In genomic region chrX:37109526-37110192, GRCm38 (mm10) we compare ENCODE assay signal across 8 mouse cellular contexts. TPM values are rescaled to one million over a fixed set of nuclear protein-coding genes. Genes with fewer than 3 reads are reported as not detected.
DNase-seq lines count a peak whose midpoint lies in the region; ATAC-seq and TF ChIP-seq lines count a peak whose summit lies in the region.

No protein-coding gene starts in this region.

- H3K36me3 ChIP-seq in embryonic facial prominence, embryonic 12.5 days, result no peaks in the 10 kb centered on the region
- no peaks in the 10 kb centered on the region for H3K36me3 ChIP-seq in hindbrain, embryonic 16.5 days (ENCODE audit: control insufficient read depth, insufficient read depth, low read length)
- H3K36me3 ChIP-seq in midbrain, embryonic 15.5 days (replicated peaks), result no peaks in the 10 kb centered on the region

- no peak for DNase-seq in left cerebral cortex, adult 2 months (ENCODE audit: extremely low spot score in 1 of 2, low spot score in 2 of 2)
- DNase-seq in left cerebral cortex, postnatal 14 days (ENCODE audit: low spot score in 2 of 2), result no peak
- no peak for DNase-seq in adrenal gland, postnatal 10 days
- DNase-seq in cerebellum, adult 9-11 months, result no peak
- no peak for DNase-seq in adrenal gland, adult 2 months

- intact Hi-C loops in left cerebral cortex, adult 2 months (cut with DNase I), result loop anchor here (1.0 kb wide), 1 partner anchor 17 kb away; the partner anchor contains the start of gene Nkap
- intact Hi-C loops in left cerebral cortex, postnatal 14 days (cut with DNase I), result no loop called here

- H3K27ac ChIP-seq in left cerebral cortex, adult 2 months, result peak overlapping the region; percentile 78
- H3K27ac ChIP-seq in embryonic facial prominence, embryonic 12.5 days, result peak overlapping the region; percentile 78
- H3K27ac ChIP-seq in hindbrain, embryonic 16.5 days (ENCODE audit: low read depth, low read length), result peak overlapping the region; percentile 79
- peak overlapping the region; percentile 86 for H3K27ac ChIP-seq in midbrain, embryonic 15.5 days

- H3K4me3 ChIP-seq in left cerebral cortex, adult 2 months, result peak overlapping the region; percentile 61
- H3K4me3 ChIP-seq in embryonic facial prominence, embryonic 12.5 days, result peak overlapping the region; percentile 51
- H3K4me3 ChIP-seq in hindbrain, embryonic 16.5 days (ENCODE audit: low read length), result peak overlapping the region; percentile 47
- peak overlapping the region; percentile 53 for H3K4me3 ChIP-seq in midbrain, embryonic 15.5 days

- no peaks in the 10 kb centered on the region for H3K4me1 ChIP-seq in embryonic facial prominence, embryonic 12.5 days
- H3K4me1 ChIP-seq in hindbrain, embryonic 16.5 days (ENCODE audit: control insufficient read depth, insufficient read depth, low read depth, low read length), result no peaks in the 10 kb centered on the region
- peaks cover 3% of the 10 kb centered on the region; the same call in 1 of the 2 replicates for H3K4me1 ChIP-seq in midbrain, embryonic 15.5 days

- no peak for TF ChIP-seq CTCF in left cerebral cortex, adult 2 months (IDR thresholded peaks at IDR 0.05)

- no peaks in the 10 kb centered on the region for H3K9me3 ChIP-seq in embryonic facial prominence, embryonic 12.5 days
- no peaks in the 10 kb centered on the region for H3K9me3 ChIP-seq in hindbrain, embryonic 16.5 days (ENCODE audit: control insufficient read depth, low read length)
- no peaks in the 10 kb centered on the region for H3K9me3 ChIP-seq in midbrain, embryonic 15.5 days

- ATAC-seq in embryonic facial prominence, embryonic 12.5 days (ENCODE audit: insufficient number of reproducible peaks, insufficient read depth, low FRiP score, low TSS enrichment), result peak; percentile 58
- ATAC-seq in hindbrain, embryonic 16.5 days, result peak; percentile 88
- peak; percentile 85 for ATAC-seq in midbrain, embryonic 15.5 days (replicated peaks)

- H3K4me2 ChIP-seq in embryonic facial prominence, embryonic 12.5 days (replicated peaks), result peak overlapping the region; percentile 57
- H3K4me2 ChIP-seq in hindbrain, embryonic 16.5 days (ENCODE audit: low read length), result peak overlapping the region; percentile 57
- H3K4me2 ChIP-seq in midbrain, embryonic 15.5 days, result peak overlapping the region; percentile 54

- H3K27me3 ChIP-seq in embryonic facial prominence, embryonic 12.5 days, result no peaks in the 10 kb centered on the region
- H3K27me3 ChIP-seq in hindbrain, embryonic 16.5 days (replicated peaks; ENCODE audit: control insufficient read depth, insufficient read depth, low read length), result no peaks in the 10 kb centered on the region
- no peaks in the 10 kb centered on the region for H3K27me3 ChIP-seq in midbrain, embryonic 15.5 days (replicated peaks)

- WGBS in embryonic facial prominence, embryonic 12.5 days, result 11% methylated on average over 27 of the region's 27 CpGs
- 21% methylated on average over 27 of the region's 27 CpGs for WGBS in hindbrain, embryonic 16.5 days
- WGBS in midbrain, embryonic 15.5 days, result 20% methylated on average over 27 of the region's 27 CpGs

- H3K9ac ChIP-seq in embryonic facial prominence, embryonic 12.5 days, result peak overlapping the region; percentile 50
- peak overlapping the region; percentile 59 for H3K9ac ChIP-seq in hindbrain, embryonic 16.5 days (ENCODE audit: low read depth, low read length)
- peak overlapping the region; percentile 56 for H3K9ac ChIP-seq in midbrain, embryonic 15.5 days

RNA-seq across cellular contexts. Expression of gene Upf3b, which starts 0.5 kb away (rescaled TPM):
- total RNA-seq in left cerebral cortex, adult 2 months (2021), result 10 to 100 TPM; 16.8 to 16.9 TPM
- total RNA-seq in left cerebral cortex, postnatal 14 days (2021), result 10 to 100 TPM; 15.0 to 15.6 TPM
- 19.4 and 22.2 TPM in 2 replicates for polyA plus RNA-seq in embryonic facial prominence, embryonic 12.5 days (2016; fragmentation: Nextera tagmentation; extraction: Ambion mirVana)
- polyA plus RNA-seq in hindbrain, embryonic 16.5 days (2015; fragmentation: Nextera tagmentation; extraction: Ambion mirVana), result 24.8 and 27.2 TPM in 2 replicates
- polyA plus RNA-seq in midbrain, embryonic 15.5 days (2015; fragmentation: Nextera tagmentation; extraction: Ambion mirVana), result 33.0 and 36.2 TPM in 2 replicates
- 10 to 100 TPM; 11.9 to 18.6 TPM for total RNA-seq in adrenal gland, postnatal 10 days (2021)
- 10 to 100 TPM; 14.6 to 15.2 TPM for total RNA-seq in adrenal gland, adult 2 months (2021)
- 0.67 and 0.71 TPM in 2 replicates for polyA plus RNA-seq in adrenal gland, adult 2 months (2012; rRNA removed)

RNA-seq across cellular contexts. Expression of gene Nkap, which starts 16.9 kb away (rescaled TPM):
- total RNA-seq in left cerebral cortex, adult 2 months (2021), result 10 to 100 TPM; 13.4 to 13.9 TPM
- total RNA-seq in left cerebral cortex, postnatal 14 days (2021), result 10 to 100 TPM; 15.2 to 15.9 TPM
- 16.1 and 17.1 TPM in 2 replicates for polyA plus RNA-seq in embryonic facial prominence, embryonic 12.5 days (2016; fragmentation: Nextera tagmentation; extraction: Ambion mirVana)
- 20.7 and 24.0 TPM in 2 replicates for polyA plus RNA-seq in hindbrain, embryonic 16.5 days (2015; fragmentation: Nextera tagmentation; extraction: Ambion mirVana)
- 25.4 and 26.3 TPM in 2 replicates for polyA plus RNA-seq in midbrain, embryonic 15.5 days (2015; fragmentation: Nextera tagmentation; extraction: Ambion mirVana)
- total RNA-seq in adrenal gland, postnatal 10 days (2021), result 10 to 100 TPM; 12.6 to 16.1 TPM
- 10 to 100 TPM; 14.8 to 15.4 TPM for total RNA-seq in adrenal gland, adult 2 months (2021)
- 2.4 and 3.3 TPM in 2 replicates for polyA plus RNA-seq in adrenal gland, adult 2 months (2012; rRNA removed)

RNA-seq across cellular contexts. Expression of gene Rpl39, which starts 24.5 kb away (rescaled TPM):
- total RNA-seq in left cerebral cortex, adult 2 months (2021), result 100 to 1,000 TPM; 244 to 245 TPM
- 100 to 1,000 TPM; 292 to 301 TPM for total RNA-seq in left cerebral cortex, postnatal 14 days (2021)
- 511 and 529 TPM in 2 replicates for polyA plus RNA-seq in embryonic facial prominence, embryonic 12.5 days (2016; fragmentation: Nextera tagmentation; extraction: Ambion mirVana)
- polyA plus RNA-seq in hindbrain, embryonic 16.5 days (2015; fragmentation: Nextera tagmentation; extraction: Ambion mirVana), result 227 and 236 TPM in 2 replicates
- polyA plus RNA-seq in midbrain, embryonic 15.5 days (2015; fragmentation: Nextera tagmentation; extraction: Ambion mirVana), result 228 and 240 TPM in 2 replicates
- 100 to 1,000 TPM; 694 to 724 TPM for total RNA-seq in adrenal gland, postnatal 10 days (2021)
- 100 to 1,000 TPM; 544 to 632 TPM for total RNA-seq in adrenal gland, adult 2 months (2021)
- 3.7 and 4.4 TPM in 2 replicates for polyA plus RNA-seq in adrenal gland, adult 2 months (2012; rRNA removed)

RNA-seq across cellular contexts. Expression of gene Akap14, which starts 59.0 kb away (rescaled TPM):
- not detected for total RNA-seq in left cerebral cortex, adult 2 months (2021)
- total RNA-seq in left cerebral cortex, postnatal 14 days (2021), result not detected
- 0.09 TPM in 1 of 2 replicates, not detected in the other for polyA plus RNA-seq in embryonic facial prominence, embryonic 12.5 days (2016; fragmentation: Nextera tagmentation; extraction: Ambion mirVana)
- polyA plus RNA-seq in hindbrain, embryonic 16.5 days (2015; fragmentation: Nextera tagmentation; extraction: Ambion mirVana), result 0.28 and 0.36 TPM in 2 replicates
- polyA plus RNA-seq in midbrain, embryonic 15.5 days (2015; fragmentation: Nextera tagmentation; extraction: Ambion mirVana), result 0.09 and 0.28 TPM in 2 replicates
- not detected for total RNA-seq in adrenal gland, postnatal 10 days (2021)
- total RNA-seq in adrenal gland, adult 2 months (2021), result not detected
- not detected in 2 replicates for polyA plus RNA-seq in adrenal gland, adult 2 months (2012; rRNA removed)
